Comparison of ENCODE assay signal across 1 mouse cellular context in genomic region chr6:83722526-83722925, GRCm38 (mm10).
TF ChIP-seq lines count a peak whose summit lies in the region.

No protein-coding gene starts in this region.

TF ChIP-seq in CH12.LX, 34 proteins besides CTCF, POLR2A, EP300 and RAD21:
- TF ChIP-seq JUN (IDR thresholded peaks at IDR 0.05; ENCODE audit: insufficient read depth, low read depth, low read length) (no peak), ZMIZ1 (IDR thresholded peaks at IDR 0.05; ENCODE audit: low read depth, low read length) (no peak)
